Mouse (Mus musculus) thymus, postnatal 25 days (tissue): Measurements from ENCODE around the gene Ubxn1.

ENCODE experiments used
- DNase-seq: peaks from one replicate; pipeline ENCODE4 v3.0.0; 2022

Gene Ubxn1

DNA sequence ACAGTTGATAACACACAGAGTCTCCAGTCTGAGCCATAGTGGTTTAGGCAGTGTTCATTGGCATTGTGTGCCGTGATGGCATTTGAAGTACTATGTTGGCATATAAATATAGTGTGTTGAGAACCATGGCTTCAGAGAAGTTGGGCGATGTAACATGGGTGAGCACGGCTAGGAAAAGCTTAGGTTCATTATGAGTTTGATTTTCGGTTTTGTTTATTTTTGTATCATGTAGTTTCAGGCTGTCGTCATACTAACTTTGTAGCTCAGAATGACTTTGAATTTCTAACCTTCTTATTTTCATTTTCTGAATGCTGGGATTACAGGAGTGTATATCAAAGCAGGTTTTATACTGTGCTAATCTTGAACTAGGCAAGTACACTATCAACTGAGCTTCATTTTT lies 32.1 kb downstream of the Ubxn1 start:
- no peak for DNase-seq

DNA sequence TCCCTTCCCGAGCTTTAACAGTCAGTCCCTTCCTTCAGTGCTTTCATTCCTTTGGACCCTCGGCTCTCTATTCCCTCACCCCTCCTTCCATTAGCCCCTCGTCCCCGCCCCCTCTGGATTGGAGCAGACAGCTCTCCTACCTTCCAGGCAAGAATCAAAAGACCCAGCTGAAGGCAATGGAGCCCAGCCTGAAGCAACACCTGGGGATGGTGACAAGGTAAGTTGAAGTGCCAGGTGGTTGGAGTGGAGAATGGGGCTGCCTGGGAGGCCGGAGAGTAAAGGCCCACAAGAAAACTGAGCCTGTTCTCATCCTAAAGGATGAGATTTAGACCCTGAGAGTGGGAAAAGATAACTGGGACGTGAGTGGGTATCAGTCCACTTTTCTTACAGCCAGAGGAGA lies 37.2 kb downstream of the Ubxn1 start:
- DNase-seq: no peak

DNA sequence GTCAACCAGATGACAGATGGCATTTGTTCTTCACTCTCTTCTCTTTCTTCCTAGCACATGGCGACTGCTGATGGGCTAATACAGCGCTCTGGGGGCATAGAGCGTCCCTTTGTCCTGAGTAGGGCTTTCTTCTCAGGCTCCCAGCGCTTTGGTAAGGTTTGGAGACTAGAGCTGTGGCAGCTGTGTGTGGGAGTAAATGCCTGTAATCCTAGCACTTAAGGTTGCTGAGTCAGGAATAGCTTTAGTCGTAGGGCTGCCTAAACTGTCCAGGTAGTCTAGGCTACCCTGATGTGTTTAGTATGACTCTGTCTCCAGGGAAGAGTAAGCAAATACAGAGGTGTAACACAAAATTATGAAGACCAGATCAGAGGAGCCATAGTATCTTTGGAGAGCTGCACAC lies 40.5 kb downstream of the Ubxn1 start:
- no peak for DNase-seq

DNA sequence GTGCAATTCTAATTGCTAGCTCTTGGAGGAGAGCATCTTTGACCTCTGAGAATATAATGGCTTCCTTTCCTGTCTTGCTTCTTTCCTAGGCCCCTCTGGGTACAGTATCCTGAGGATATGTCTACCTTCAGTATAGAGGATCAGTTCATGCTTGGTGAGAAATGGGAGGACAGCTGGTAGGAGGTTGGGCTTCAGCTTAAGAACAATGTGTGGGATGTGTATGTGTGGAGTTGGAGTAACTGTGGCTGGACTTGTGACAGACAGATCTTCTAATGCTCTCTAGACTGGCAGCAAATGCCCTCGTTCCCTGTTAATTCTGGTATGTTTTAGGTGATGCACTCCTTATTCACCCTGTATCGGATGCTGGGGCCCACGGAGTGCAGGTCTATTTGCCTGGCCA lies 42.9 kb downstream of the Ubxn1 start:
- no peak for DNase-seq

DNA sequence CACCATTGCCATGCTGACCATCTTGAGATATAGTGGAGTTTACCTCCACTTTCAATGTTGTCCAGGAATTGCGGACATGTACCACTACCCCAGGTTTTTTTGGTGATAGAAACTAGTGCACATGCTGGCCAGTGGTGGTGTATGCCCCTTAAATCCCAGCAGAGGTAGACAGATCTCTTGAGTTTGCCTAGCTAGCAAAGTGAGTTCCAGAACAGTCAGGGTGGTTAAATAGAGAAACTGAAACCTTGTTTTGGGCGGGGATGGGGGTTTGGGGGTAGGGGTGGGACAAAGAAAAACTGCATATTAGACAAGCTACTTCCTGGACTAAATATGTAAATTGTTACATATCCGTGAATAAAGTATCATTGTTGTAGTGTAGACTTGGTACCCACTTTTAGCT lies 47.7 kb downstream of the Ubxn1 start:
- DNase-seq: no peak

DNA sequence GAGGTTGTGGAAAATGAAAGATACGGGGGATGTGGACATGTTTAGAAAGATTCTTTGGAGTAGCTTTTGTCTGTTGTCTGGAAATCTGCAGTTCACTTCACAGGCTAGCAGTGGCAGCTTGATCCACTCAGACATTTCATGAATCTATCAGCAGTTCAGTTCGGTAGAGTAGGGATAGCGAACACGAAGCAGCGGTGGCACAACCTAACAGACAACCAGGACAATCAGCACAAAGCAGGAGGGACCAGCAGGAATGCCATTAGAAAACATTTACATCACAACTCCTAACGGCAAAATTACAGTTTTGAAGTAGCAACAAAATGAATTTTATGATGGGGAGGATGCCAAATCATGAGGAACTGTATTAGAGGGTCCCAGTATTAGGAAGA lies 48.4 kb downstream of the Ubxn1 start:
- DNase-seq: no peak

DNA sequence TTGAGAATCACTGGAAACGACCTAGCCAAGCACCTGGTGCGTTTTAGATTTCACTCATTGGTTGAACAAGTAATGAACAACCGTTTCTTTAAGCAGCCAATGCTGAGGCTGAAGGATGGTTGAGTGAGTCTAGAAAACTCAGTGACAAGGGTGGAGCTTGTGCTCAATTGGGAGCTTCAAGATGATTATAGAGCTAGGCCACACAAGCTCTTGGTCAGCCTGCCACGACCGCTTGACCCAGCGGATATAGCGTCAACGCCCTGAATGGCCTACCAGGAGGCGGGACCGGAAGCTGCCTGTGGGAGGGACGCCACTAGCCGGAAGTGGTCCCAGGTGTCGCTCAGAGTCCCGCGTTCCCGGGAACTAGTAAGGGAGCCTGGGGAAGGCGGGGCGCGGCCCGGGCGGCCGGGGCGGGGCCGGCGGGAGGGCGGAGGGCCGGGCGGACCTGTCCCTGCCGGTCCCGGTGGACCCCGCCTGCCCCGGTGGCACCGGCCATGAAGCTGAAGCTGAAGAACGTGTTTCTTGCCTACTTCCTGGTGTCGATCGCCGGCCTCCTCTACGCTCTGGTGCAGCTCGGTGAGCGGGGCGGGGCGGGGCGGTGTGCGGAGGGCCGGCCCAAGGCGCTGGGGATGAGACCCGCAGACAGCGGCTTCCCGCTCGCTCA lies 48.9 kb downstream of the Ubxn1 start, which contains the start of gene B3gat3:
Gene B3gat3, plus strand, starts transcription at position 302 of the 664 bp plus-strand sequence.
- DNase-seq: peak; percentile 85

DNA sequence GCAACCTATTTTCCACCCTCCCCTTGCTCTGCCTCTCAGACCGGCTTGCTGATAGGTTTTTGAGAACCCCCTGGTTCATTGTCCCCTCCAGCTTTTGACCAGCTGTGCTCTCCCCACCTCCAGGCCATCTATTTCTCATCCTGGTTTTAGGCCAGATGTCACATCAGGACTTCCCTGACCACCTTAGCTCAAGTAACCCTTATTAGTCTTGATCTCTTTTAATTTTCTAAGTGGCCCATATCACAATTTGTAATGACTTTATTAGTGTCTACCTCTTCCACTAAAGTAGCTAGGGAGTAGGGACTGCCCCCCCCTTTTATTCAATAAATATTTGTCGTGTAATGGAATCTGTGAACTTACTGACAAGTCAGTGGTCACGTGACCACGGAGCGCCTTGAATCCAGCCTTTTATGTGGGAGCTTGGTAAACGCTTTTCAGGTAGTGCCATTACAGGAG lies 49.6 kb downstream of the Ubxn1 start:
- DNase-seq: no peak

DNA sequence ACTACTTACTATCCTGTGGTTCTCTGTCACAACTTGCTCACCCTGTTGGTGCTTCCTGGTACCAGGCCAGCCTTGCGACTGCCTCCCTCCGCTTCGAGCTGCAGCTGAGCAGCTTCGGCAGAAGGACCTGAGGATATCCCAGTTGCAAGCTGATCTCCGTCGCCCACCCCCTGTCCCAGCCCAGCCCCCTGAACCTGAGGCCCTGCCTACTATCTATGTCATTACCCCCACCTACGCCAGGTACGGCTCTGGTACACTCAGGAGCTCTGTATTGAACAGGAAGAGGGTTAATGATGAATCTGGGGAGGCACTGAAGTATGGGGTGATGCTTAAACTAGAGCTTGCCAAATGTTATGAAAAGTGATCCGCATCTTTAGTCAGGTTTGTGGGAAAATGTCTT lies 50.4 kb downstream of the Ubxn1 start:
- no peak for DNase-seq
